Mouse (Mus musculus) liver, embryonic 14.5 days (tissue): Measurements from ENCODE around the gene Nme3.

Experiments
- CTCF ChIP-seq: IDR thresholded peaks from 2 replicates; pipeline ENCODE4 v1.5.1; 2016; ENCODE audit warnings: antibody characterized with exemption, low read depth, control low read depth
- EP300 ChIP-seq: IDR thresholded peaks from 2 replicates; pipeline ENCODE4 v1.6.1; 2016; ENCODE audit warnings: antibody characterized with exemption, low read depth

GRCm38 (mm10) chr17:24878117-24878397 lies 18.2 kb upstream of the Nme3 start:
- TF ChIP-seq CTCF (no peak), EP300 (no peak)
